Mouse (Mus musculus) cerebellum, postnatal 10 days (tissue): ENCODE measurements at regions not wholly inside any gene's neighbourhood (a gene's known extent, or its start where the extent isn't known, plus 50 kb on each side); places are given as distances from the start of the nearest gene placed in this dataset.
"Not testable (repeated sequence)": the region's sequence is repeated elsewhere in the genome, so short reads cannot be mapped to it uniquely, and the experiment has no call there.

Source experiments
- DNase-seq, 2 experiments: peaks; one replicate each; pipeline ENCODE4 v3.0.0; 2021; ENCODE audit warnings: mixed read lengths in 2 of 2

DNA sequence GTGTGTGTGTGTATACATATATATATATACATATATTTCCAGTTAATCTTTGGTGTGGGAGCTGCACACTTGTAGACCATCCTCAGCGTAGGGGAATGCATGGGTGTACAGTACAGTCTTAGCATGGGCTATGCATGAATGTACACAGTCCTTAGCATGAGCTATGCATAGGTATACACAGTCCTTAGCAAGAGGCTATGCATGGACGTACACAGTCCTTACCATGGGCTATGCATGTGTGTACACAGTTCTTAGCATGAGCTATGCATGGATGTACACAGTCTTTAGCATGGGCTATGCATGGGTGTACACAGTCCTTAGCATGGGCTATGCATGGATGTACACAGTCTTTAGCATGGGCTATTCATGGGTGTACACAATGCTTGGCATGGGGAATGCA is 70.5 kb downstream of the Rchy1 start:
- no peak for DNase-seq

DNA sequence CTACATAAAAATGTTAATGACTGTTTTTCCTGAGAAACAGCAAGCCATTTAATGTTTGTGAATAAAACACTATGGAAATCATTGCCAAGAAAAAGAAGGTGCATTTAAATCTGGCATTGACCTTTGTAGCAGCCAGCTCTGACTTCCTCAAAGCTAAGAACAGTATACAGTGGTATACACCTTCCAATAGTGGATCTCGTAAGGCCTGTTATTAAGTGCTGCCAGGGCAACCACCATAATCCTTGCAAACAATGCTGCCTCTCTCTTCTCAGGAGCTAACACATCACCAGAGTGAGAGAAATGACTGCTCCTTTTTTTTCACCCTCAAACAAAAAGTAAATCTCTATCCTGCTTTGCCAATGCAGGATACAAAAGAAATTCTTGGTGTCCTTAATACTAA is 81.1 kb downstream of the Rchy1 start:
- DNase-seq: no peak

DNA sequence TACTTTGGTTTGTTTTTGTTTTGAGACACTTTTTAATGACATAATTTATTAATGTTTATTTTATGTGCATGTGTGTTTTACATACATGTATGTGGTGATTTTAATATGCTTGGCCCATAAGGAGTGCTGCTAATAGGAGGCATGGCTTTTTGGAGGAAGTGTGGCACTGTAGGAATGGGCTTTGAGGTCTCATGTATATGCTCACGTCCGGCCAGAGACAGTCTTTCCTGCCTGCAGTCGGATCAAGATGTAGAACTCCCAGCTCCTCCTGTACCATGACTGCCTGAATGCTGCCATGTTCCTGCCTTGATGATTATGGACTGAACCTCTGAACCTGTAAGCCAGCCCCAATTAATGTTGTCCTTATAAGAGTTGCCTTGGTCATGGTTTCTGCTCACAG is 82.6 kb downstream of the Rchy1 start:
- no peak for DNase-seq

DNA sequence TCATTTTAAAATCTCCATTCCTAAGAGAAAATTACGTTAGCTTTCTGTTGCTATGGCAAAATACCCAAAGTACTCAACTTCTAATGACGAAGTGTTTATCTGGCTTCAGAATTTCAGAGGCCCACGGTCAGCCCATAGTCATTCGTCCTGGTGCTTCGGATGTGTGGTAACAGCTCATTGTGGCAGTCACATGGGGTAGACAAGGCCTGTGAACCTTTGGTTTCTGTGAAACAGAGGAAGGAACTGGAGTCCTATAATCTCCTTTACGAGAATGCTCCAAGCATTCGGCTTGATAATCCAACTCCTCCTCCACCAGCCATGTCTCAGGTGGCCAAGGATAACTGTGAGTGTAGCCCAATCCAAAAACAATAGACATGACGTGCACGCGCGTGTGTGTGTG is 84.2 kb downstream of the Rchy1 start:
- no peak for DNase-seq

DNA sequence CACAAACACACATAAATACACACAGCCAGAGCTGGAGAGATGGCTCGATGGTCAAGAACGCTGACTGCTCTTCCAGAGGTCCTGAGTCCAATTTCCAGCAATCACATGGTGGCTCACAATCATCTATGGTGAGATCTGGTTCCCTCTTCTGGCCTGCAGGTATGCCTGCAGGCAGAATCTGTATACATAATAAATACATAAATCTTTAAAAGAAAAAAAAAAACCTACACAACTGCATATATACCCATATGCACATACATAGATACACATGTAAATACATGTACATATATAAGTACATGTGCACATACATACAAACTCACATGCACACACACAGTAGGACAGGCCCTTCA is 86.2 kb downstream of the Rchy1 start:
- DNase-seq: no peak

DNA sequence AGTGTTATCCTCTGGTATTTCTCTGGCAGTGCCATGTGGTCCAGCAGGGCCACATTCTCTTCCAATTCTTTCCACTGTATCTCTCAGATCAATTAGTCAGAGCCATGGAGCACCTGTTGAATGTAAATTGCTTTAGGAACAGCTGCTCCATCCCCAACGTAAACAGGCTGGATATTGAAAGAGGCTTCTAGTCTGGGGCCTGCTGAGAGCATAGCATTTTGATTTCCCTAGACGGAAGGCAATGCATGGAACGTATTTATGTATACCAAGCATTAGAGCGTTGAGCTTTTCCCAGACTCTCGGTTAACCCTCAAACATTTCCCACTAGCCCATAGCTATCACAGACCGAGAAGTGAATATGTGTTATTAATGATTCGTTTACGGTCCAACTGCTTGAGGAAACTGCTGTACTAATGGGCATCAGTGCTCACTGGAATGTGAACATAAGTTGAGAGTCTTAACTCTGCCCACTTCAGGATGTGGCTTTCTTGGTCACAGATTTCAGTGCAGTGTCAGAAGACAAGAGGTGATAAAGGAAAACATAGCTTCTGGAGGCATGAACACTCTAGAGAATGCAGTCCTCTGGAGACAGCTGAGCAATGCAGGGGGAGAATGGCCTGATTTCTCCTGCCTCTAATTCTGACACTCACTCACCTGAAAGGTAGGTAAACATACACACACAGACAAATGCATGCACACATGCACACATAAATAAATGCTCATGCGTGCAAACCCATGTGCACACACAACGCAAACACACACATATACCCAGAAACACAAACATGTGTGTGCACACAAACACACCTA is 86.8 kb downstream of the Rchy1 start:
- peak in 1 of 2 experiments; percentile 11 for DNase-seq

DNA sequence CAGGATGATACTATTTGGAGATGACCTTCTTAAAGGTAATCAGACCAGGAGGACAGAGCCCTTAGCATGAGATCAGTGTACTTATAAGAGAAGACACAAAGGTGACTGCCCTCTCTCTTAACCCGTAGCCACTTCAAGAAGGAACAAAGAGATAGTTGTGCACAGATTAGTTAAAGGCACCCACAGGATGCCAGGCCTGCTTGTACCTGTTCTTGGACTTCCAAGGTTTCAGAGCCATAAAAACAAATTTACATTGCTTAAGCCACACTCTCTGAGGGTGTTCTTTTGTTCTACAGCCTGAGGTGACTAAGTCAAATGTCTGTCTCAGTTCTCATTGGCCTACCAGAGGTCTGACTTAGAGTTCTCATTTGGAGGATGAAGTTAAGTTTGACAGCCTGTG is 90.1 kb downstream of the Rchy1 start:
- no peak for DNase-seq

DNA sequence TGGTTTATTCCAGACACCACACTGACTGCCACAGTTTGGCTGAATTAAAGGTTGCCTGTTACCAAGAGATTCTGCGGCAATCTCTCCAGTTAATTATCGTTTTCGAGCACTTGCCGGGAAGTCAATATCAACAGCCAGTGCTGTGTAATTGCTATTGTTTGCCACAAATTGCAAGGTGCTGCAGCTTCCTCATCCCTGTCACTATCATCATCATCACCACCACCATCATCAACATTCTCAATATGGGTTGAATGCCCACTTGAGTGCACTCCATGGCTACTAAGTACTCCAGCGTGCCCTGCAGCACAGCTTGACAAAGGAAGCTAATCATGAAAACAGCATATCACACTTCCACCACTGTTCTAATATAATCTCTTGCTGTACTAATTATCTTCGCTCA is 93.1 kb downstream of the Rchy1 start:
- no peak for DNase-seq

DNA sequence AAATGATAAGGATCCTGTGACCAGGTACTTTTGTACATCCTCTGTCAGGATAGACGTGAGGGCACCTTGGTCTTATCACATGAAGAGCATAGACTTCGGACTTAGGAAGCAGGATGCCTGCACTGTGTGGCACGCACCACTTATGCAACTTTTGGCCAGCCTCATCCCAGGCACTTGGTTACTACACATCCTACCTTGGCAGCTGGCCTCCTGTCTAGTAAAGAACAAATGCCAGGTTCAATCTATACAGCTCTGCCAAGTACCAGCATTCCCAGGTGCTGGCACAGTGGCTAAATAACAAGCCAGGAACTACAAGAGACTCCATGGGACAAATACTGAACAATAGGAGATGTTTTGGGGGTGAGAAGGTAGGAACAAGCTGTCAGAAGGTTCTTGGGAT is 96.7 kb downstream of the Rchy1 start:
- DNase-seq: no peak

DNA sequence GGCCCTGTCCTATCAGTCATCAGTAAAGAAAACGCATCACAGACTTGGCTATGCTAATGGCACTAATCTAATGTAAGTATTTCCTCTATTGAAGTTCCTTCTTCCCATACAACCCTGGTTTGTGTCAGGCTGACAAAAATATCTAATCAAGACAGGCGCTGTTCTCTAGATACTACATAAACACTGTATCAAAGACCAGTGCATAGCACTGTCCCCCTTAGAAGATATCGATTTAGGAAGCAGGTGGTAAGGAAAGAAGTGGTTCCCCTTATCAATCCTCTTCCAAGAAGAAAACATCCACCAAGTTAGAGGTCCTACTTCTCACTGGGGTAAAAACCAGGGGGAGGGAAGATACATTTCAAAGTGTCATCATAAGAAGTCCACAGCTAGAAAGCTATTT is 97.5 kb downstream of the Rchy1 start:
- no peak for DNase-seq

DNA sequence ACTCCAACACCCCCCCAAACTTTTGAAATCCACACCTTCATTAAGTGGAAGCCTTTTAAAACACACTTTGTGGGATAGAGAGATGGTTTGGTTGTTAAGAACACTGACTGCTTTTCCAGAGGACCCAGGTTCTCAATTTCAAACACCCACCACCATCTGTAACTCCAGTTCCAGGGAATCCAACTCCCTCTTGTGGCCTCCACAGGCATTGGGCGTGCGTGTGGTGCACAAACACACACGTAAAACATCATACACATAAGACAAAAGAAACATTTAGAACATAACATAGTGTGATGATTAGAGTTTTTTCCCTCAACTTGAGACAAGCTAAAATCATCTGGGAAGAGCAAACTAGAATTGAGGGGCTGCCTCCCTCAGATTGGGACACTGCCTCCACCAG is 100.0 kb downstream of the Rchy1 start:
- no peak for DNase-seq

DNA sequence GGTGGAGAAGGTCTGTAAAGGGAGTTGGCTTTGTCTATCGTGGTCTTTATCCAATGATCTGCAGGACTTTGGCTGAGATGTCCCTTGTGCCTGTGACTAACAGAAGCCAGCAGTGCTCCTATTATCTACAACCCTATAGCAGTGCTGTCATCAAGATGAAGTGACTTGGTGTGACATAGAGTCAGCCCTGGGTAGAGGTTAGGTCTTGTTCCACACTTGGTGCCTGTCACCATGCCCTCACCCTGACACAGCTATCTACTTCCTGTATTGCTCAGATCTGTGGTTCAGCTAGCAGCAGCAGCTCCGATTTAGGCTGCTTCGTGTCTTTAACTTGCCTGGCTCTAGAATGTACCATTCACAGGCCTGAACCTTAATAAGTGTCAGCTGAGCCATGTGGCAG is 100.6 kb downstream of the Rchy1 start:
- DNase-seq: no peak

DNA sequence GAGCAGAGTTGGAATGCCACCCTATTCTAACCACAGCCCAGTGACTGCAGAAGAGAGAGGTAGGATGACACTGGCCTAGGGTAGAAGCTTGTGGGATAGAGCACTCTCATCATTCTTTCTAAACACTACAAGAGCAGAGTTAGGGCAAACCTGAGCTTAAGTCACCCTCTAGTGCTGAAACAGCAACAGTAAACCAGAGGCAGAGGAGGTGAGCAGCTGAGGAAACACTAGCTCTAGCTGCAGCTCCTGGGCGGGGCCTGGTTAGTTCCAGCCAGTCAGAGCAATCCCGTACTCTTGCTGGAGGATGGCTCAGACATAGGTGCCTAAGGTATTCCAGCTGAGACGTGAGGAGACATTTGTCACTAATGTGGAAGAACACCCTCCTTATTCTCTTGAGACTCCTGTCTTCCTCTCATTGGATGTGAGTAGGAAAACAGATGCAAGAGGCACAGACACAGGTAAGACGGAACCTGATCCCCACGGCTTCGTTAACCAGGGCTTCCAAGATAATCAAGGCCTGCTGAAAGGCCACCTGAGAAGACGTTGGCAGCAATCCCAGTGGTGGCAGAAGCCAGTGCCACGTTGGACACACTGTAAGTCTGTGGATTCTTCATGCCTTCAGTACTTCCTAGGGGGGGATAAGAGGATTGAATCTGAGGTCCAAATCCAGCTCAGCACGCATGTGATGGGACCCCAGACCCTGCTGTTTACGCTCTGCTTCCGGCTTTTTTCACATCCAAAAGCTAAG is 101.3 kb downstream of the Rchy1 start:
- DNase-seq: peak; percentile 62 to 71

DNA sequence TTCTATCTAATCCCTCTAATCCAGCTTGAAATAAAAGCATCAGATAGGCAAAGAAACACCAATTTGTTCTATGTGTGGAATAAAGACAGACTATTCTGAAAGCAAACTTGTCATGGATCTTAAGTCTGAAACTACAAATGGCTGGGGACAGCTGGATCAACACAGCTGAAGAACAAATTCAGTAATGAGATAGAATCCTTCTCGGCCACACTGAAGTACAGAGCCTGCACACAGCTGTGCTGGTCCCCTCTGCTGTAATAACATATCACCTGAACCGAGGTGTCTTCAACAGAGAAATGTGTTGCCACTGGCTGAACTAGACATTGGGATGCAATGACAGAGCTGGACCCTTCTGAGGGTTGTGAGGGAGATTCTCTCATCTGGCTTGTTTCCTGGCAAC is 102.4 kb downstream of the Rchy1 start:
- no peak for DNase-seq

DNA sequence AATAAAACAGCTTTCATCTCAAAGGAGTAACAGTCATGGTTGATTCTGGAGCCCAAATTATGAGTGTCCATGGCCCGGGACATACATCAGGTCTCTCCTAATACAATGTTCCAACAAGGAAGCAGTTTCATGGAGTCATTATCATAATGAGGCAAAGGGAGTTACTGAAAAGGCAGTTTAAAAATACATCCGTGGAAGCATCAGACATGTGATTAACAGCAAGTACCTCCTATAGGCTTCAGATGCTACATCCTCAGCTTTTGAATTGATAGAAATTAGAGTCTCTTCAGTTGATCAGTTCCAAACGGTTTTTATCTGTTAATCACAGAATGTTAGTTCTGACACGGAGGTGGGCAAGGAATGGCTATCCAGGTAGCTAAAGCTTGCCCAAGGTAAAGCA is 110.5 kb downstream of the Rchy1 start:
- no peak for DNase-seq

DNA sequence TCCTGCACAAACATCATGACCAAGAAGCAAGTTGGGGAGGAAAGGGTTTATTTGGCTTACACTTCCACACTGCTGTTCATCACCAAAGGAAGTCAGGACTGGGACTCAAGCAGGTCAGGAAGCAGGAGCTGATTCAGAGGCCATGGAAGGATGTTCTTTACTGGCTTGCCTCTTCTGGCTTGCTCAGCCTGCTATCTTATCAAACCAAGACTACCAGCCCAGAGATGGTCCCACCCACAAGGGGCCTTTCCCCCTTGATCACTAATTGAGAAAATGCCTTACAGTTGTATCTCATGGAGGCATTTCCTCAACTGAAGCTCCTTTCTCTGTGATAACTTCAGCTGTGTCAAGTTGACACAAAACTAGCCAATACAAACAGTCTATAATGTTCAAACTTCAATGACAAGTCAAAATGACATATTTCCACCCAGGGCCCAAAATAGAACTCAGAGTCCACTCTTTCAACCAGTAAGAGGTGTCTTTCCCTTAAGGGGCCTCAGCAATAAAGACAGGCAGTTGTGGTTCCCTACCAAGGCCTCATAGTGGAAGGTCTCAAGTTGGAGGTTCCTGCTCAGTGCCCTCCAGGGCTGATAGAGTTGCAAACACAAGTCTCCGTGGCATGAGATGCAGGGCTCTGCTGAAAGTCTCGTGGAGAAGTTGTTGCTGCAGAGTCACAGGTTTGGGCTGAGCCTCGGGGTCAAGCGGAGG is 111.9 kb downstream of the Rchy1 start:
- DNase-seq: not testable (repeated sequence)

DNA sequence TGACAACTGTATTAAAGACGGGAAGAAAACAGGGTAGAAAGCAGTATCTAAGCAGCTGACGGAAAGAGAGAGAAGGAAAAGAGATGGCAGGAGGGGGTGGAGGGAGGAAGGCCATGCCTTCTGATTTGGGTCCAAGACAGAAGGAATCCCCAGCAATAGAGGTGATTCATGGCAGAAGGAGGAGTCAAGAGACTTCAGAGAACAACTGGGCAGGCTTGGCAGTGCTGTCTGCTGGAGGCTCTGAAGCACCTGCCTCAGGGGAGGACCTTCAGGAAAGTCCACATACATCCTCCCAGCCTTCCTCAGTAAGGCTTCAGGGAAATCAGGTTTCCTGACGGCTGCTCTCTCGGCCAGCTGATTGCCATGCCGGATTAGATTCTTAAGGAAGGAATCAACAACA is 112.4 kb downstream of the Rchy1 start:
- DNase-seq: no peak

DNA sequence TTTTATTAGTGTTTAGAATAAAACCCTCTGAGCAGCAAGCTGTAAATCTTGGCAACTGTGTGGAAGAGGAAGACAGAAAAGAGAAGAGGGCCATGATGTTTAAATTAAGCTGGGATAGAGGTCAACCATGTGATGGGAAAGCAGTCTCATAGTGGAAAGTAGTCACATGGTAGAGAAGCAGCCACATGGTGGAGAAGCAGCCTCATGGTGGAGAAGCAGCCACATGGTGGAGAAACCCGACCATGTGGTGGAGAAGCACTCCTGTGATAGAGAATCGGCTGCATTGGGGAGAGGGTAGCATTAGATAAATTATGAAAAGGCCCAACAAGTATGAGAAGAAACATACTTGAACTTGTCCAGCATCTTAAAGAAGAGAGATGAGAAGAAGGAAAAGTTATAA is 113.3 kb downstream of the Rchy1 start:
- no peak for DNase-seq

DNA sequence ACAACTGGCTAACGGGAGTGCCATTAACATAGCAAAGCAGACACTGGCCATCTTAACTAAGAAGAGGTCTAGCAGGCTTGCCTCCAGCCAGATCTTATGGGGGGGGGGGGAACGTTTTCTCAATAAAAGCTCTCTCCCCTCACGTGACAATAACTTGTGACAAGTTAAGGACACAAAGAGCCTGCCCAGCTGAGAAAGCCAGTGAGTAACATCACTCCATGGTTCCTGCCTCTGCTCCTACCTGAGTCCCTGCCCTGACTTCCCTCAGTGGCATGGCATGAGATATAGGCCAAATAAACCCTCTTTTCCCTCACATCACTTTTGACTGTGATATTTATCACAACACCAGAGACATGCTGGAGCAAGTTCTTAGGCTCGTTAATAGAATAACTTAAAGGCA is 113.8 kb downstream of the Rchy1 start:
- DNase-seq: no peak

DNA sequence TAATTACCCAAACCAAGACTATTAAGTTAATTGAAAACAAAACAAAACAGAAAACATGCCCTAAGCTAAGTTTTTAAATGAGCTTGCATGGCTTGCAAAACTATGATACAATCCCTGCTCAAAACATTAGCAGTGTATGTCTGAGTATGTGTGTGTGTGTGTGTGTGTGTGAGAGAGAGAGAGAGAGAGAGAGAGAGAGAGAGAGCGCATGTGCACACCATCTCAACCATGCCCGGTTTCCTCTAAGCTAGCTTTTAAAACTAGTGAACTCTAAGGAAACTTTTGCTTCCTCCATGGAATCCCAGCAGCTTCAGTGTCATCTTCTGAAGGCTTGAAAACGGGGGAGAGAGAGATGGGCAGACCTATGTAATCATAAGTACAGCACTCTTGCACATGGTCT is 114.3 kb downstream of the Rchy1 start:
- no peak for DNase-seq

DNA sequence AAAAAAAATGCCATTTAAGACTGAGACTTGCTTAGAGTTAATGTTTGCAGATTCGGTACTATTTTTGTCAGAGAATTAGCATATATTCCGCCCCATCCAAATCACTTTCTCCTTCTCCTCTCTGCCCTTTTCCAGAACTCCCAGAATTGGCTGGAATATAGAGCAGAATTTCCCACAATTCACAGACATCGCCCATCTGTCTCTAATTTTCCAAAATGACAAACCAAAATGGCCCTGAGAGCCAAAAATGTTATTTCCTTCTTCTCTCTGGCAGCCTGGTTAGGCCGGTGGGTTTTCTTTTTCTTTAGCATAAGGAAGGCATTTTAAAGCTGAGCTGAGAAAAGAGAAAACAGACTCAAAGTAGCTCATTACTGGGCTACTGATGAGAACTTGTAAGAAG is 119.8 kb downstream of the Rchy1 start:
- no peak for DNase-seq

DNA sequence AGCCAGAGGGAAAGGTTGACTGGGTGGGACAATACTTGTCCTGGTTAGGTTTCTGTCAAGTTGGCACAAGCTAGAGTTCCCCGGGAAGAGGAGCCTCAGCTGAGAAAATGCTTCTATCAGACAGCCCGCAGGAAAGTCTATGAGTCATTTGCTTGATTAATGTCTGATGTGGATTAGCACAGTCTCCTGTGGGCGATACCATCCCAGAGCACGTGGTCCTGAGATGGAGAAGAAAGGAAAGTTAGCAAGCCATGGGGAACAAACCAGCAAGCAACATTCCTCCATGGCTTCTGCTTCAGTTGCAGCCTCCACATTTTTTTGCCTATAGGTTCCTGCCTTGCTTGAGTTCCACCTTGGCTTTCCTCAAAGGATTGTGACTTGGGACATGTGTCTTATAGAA is 121.8 kb downstream of the Rchy1 start:
- DNase-seq: no peak

DNA sequence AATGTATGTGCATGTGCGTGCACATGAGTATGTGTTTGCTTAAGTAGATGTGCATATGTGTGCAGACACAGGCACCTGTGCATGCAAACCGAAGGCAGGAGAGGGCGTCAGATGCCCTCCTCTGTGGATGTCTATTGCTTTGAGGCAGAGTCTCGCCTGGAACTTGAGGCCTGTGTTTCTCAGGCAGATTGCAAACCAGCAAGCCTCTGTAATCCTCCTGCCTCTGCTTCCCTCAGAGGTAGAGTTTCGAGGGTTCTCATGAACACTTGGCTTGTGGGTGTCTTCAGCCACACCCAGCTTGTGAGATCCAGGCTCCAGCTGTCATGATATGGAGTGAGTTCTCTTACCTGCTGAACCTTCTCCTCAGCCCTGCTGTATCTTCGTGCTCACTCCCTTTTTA is 134.4 kb downstream of the Rchy1 start:
- DNase-seq: no peak

DNA sequence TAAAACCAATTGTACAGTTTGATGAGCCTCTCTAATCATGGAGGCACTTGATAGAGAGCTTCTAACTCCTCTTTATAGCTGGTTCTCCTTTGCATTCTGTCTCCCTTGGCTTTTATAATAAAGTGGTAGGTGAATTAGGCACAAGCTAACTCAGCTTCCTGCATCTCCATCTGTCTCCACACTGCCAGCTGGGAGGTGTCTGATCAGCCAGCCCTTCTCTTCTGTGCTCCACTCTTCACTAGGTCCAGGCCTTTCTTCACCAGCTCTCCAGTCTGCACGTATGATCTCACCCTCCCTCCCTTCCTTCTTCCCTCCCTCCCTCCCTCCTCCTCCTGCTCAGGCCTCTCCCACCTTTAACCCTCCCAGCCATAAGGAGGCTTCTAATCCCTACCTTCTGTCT is 136.2 kb downstream of the Rchy1 start:
- peak in 1 of 2 experiments; percentile 10 for DNase-seq
